Mouse (Mus musculus) liver, adult 2 months (tissue): ENCODE results near the gene Myod1.

ENCODE experiments used
- CTCF ChIP-seq: fragments of 200-500 bp; IDR thresholded peaks from 2 replicates; pipeline ENCODE4 v1.5.1; 2011; ENCODE audit warnings: low read depth, low read length, control low read depth
- POLR2A ChIP-seq: fragments of 200-500 bp; IDR thresholded peaks from 2 replicates; pipeline ENCODE4 v1.6.1; 2011; ENCODE audit warnings: low read length, control low read depth; ENCODE audit not compliant: insufficient read depth; ENCODE audit errors: extremely low read depth

DNA sequence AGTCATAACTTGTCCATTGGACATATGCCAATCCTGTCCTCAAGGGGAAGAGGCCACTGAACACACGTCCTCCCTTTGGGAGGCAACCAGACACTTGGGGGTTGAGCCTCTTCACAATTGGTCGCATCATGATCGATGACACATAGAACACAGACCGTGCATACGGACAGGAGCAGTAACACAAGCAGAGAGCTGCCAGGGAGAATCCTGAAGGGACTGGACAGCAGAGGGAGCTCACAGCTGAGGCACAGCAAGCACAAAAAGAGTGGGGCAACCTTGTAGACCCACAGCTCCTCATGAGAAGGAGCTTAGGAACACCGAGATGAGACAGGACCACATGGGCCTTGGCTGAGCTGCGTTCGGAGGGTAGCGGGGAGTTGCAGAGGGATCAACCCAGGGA lies 4.4 kb downstream of the Myod1 start:
- TF ChIP-seq CTCF = no peak
- no peak for TF ChIP-seq POLR2A
